Mouse (Mus musculus) heart, embryonic 15.5 days (tissue): Measurements from ENCODE around the gene Slc22a20. TPM values are rescaled to one million over a fixed set of nuclear protein-coding genes. Genes with fewer than 3 reads are reported as not detected.

Experiments used
- ATAC-seq: fragments of 200-750 bp; cut with Nextera tagmentation; replicated peaks from 2 replicates; pipeline ENCODE4 v1.8.0; 2017; ENCODE audit warnings: low read depth, moderate TSS enrichment; ENCODE audit not compliant: insufficient number of reproducible peaks, insufficient read depth, low FRiP score
- H3K27ac ChIP-seq: fragments of 300-500 bp; sonication (generic); 2 replicates; pipeline ENCODE4 v1.5.1; 2015; ENCODE audit warnings: mild to moderate bottlenecking, inconsistent platforms
- H3K27me3 ChIP-seq: fragments of 300-500 bp; sonication (generic); 2 replicates; pipeline ENCODE4 v1.6.1; 2015; ENCODE audit warnings: inconsistent platforms
- H3K36me3 ChIP-seq: fragments of 300-500 bp; sonication (generic); 2 replicates; pipeline ENCODE4 v1.6.1; 2015; ENCODE audit warnings: mild to moderate bottlenecking, inconsistent platforms
- H3K4me1 ChIP-seq: fragments of 300-500 bp; sonication (generic); replicated peaks from 2 replicates; pipeline ENCODE4 v1.6.1; 2015; ENCODE audit warnings: inconsistent platforms
- H3K4me2 ChIP-seq: fragments of 300-500 bp; sonication (generic); 2 replicates; pipeline ENCODE4 v1.6.1; 2015; ENCODE audit warnings: inconsistent platforms, mild to moderate bottlenecking, moderate library complexity
- H3K4me3 ChIP-seq: fragments of 300-500 bp; sonication (generic); 2 replicates; pipeline ENCODE4 v1.5.1; 2015; ENCODE audit warnings: mild to moderate bottlenecking, inconsistent platforms
- H3K9ac ChIP-seq: fragments of 300-500 bp; sonication (generic); 2 replicates; pipeline ENCODE4 v1.6.1; 2015; ENCODE audit warnings: mild to moderate bottlenecking, inconsistent platforms
- H3K9me3 ChIP-seq: fragments of 300-500 bp; sonication (generic); replicated peaks from 2 replicates; pipeline ENCODE4 v1.6.1; 2016; ENCODE audit warnings: inconsistent platforms
- WGBS: fragments of 180-500 bp; shearing (Covaris S2); methylation state at CpG from one replicate; pipeline ENCODE4 v1.1.7; 2015; ENCODE audit warnings: mixed read lengths; 5-methylcytosine and 5-hydroxymethylcytosine counted together
- polyA plus RNA-seq: library from polyadenylated mRNA; unstranded; fragments of >200 nt; fragmentation: Nextera tagmentation; extraction: Ambion mirVana; gene quantifications from 2 replicates; pipeline ENCODE4 v1.2.1, GENCODE M21; 2015

The Slc22a20 gene
- polyA plus RNA-seq, 1 experiment from 2014 or later, result not detected

DNA sequence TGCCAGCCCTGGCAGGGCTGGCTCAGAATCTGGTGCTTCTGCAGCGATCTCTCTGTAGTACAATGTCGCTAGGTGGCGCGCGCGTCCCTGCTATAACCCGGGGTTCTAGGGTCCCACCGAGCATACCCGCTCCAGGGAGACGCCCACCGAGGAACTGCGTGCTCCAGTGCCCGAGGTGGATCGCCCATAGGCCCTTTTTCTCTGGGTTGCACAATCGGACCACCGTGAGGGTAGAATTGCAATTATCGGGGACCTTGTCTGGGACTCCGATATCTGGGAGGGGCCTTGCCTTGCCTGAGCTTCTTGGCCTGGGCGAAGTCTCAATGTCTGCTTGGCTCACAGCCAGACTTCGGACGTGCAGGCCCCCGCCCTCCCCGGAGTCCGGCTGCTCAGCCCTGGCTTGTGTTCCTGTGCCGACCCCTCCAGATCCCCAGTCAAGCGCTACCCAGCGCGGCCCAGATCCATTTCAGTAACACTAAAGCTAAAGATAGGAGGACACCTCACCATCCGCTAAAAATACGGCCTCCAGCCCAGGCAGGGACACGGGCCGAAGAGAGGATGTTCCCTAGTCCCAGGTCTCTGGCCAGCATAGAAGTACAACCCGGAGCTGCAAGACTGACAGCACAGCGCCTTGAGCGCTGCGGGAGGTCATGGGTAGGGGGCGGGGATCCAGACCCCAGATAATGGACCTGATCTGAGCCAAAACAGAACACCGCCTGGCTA, 61.8 kb downstream of the Slc22a20 start:
- under 1% methylated on average over 38 of the region's 38 CpGs for WGBS
- ATAC-seq, result peak; percentile 68
- H3K4me3 ChIP-seq, result peak overlapping the region; percentile 65
- peak overlapping the region; percentile 85 for H3K27ac ChIP-seq
- no peaks in the 10 kb centered on the region for H3K36me3 ChIP-seq
- H3K4me2 ChIP-seq, result peak overlapping the region; percentile 84
- no peaks in the 10 kb centered on the region for H3K27me3 ChIP-seq
- peak overlapping the region; percentile 67 for H3K9ac ChIP-seq
- H3K9me3 ChIP-seq, result no peaks in the 10 kb centered on the region
- peaks cover 44% of the 10 kb centered on the region for H3K4me1 ChIP-seq

DNA sequence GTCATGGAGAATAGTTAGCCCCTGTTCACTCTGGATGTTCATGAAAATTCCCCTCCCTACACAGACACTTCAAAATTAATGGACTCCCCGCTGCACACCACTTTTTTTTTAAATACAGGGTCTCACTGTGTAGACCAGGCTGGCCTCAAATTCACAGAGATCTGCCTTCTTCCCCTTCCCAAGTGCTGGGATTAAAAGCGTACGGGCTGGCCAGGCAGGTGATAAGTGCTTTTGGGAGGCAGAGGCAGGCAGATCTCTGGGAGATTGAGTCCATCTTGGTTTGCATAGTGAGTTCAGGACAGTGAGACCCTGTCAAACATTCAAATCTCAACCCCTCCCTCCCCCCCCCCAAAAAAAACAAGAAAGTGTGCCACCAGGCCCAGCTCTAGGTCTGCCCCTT, 63.0 kb downstream of the Slc22a20 start:
- Histone ChIP-seq H3K9ac (peak overlapping the region; percentile 39; the same call in 1 of the 2 replicates), H3K27me3 (no peaks in the 10 kb centered on the region), H3K4me1 (peaks cover 32% of the 10 kb centered on the region), H3K27ac (peak overlapping the region; percentile 32; the same call in 1 of the 2 replicates), H3K36me3 (peaks cover 4% of the 10 kb centered on the region; the same call in 1 of the 2 replicates), H3K4me2 (peak overlapping the region; percentile 84), H3K9me3 (no peaks in the 10 kb centered on the region), H3K4me3 (peak overlapping the region; percentile 65)
- WGBS, result 91% methylated on average over 3 of the region's 3 CpGs
- ATAC-seq, result no peak

DNA sequence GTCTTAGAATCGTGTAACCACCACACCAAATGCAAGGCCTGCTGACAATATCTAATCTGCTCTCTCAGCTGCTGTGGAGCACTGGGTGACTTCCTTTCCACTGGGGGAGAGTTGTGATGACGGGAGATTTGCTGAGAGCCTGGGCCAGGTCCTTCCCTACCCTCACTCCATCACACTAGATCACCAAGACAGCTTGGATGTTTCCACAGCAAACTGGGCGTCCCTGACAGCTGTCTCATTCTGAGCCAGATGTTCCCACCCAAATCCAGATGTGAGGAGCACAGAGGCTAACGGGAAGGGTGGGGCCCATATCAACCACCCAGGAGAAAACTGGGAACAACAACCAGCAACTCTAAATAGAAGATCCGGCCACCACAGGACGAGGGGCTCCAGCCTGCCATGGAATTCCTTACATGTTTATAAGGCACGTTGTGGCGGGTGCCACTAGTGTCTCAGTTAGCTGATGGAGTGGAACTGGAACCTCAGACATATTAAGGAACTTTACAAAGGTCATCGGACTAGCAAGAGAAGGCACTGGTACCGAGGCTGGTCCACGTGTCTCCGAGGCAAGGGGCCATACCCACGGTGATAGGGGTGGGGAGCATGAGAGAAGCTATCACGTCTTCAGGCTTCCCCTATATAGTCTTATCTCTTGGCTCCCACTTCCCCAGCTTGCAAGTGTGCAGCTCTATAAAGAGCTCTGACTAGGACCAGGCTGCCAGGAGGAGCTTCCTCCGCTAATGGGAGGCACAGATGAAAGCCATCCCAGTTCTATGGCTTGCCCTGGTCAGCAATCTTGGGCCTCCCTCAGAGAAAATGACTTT, 63.6 kb downstream of the Slc22a20 start:
- peak overlapping the region; percentile 39; the same call in 1 of the 2 replicates for H3K9ac ChIP-seq
- peak overlapping the region; percentile 65 for H3K4me3 ChIP-seq
- no peak for ATAC-seq
- no peaks in the 10 kb centered on the region for H3K27me3 ChIP-seq
- H3K27ac ChIP-seq, result peak overlapping the region; percentile 32
- peaks cover 10% of the 10 kb centered on the region for H3K36me3 ChIP-seq
- peak overlapping the region; percentile 84 for H3K4me2 ChIP-seq
- H3K4me1 ChIP-seq, result peaks cover 32% of the 10 kb centered on the region
- 44% methylated on average over 15 of the region's 15 CpGs for WGBS
- no peaks in the 10 kb centered on the region for H3K9me3 ChIP-seq

DNA sequence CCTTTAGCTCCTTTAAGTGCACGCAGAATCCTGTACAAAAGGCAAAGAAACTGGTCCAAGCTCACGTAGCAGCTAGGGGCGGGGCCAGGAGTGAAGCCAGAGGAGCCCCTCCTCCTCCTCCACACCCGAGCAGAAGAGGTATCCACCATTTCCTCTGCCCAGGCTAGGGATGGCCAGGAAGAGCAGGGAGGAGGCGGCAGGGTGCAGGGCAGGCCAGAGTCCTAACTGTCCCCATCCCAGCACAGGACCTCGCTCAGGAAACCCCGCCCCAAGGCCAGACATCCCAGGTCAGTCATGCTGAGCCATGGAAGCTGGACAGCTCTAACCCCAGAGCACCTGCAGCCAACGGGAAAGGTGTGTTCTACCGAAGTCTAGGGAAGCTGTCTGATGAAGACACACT, 64.2 kb downstream of the Slc22a20 start:
- no peak for ATAC-seq
- no peaks in the 10 kb centered on the region for H3K9me3 ChIP-seq
- H3K4me1 ChIP-seq, result peaks cover 30% of the 10 kb centered on the region
- no peaks in the 10 kb centered on the region for H3K27me3 ChIP-seq
- peaks cover 16% of the 10 kb centered on the region for H3K36me3 ChIP-seq
- 0 out of 2 replicates have a peak overlapping the region, but pooled peaks have one; percentile 25 for H3K9ac ChIP-seq
- 26% methylated on average over 9 of the region's 9 CpGs for WGBS
- H3K4me3 ChIP-seq, result peak overlapping the region; percentile 65
- H3K4me2 ChIP-seq, result peak overlapping the region; percentile 84
- H3K27ac ChIP-seq, result peak overlapping the region; percentile 32

Other genes starting within 250 kb of the Slc22a20 start
- 26.6 and 43.3 TPM in 2 replicates for gene Ltbp3, start 245.2 kb downstream of the Slc22a20 start, polyA plus RNA-seq
- gene Scyl1, start 214.7 kb downstream of the Slc22a20 start, polyA plus RNA-seq, result 53.5 and 65.9 TPM in 2 replicates
- gene Frmd8, start 110.9 kb downstream of the Slc22a20 start, polyA plus RNA-seq, result 25.1 and 35.1 TPM in 2 replicates
- 3.2 and 4.2 TPM in 2 replicates for gene Slc25a45, start 108.3 kb downstream of the Slc22a20 start, polyA plus RNA-seq
- gene Tigd3, start 92.0 kb downstream of the Slc22a20 start, polyA plus RNA-seq, result 1.2 and 2.0 TPM in 2 replicates
- gene Dpf2, start 73.1 kb downstream of the Slc22a20 start, polyA plus RNA-seq, result 81.9 and 106 TPM in 2 replicates
- 10.4 and 13.0 TPM in 2 replicates for gene Cdc42ep2, start 61.3 kb downstream of the Slc22a20 start, polyA plus RNA-seq
- 35.8 and 48.9 TPM in 2 replicates for gene Pola2, start 21.9 kb downstream of the Slc22a20 start, polyA plus RNA-seq
- gene Capn1, start 29.8 kb upstream of the Slc22a20 start, polyA plus RNA-seq, result 6.6 and 10.0 TPM in 2 replicates
- 14.5 and 19.2 TPM in 2 replicates for gene Syvn1, start 60.4 kb upstream of the Slc22a20 start, polyA plus RNA-seq
- 54.5 and 55.3 TPM in 2 replicates for gene Mrpl49, start 71.6 kb upstream of the Slc22a20 start, polyA plus RNA-seq
- 434 and 453 TPM in 2 replicates for gene Fau, start 71.7 kb upstream of the Slc22a20 start, polyA plus RNA-seq
- gene Znhit2, start 75.0 kb upstream of the Slc22a20 start, polyA plus RNA-seq, result 19.3 and 25.6 TPM in 2 replicates
- 5.4 and 11.3 TPM in 2 replicates for gene Tm7sf2, start 82.2 kb upstream of the Slc22a20 start, polyA plus RNA-seq
- 35.6 and 51.9 TPM in 2 replicates for gene Vps51, start 91.1 kb upstream of the Slc22a20 start, polyA plus RNA-seq
- gene Tmem262, start 93.9 kb upstream of the Slc22a20 start, polyA plus RNA-seq, result not detected in 2 replicates
- gene Gm28374, start 96.1 kb upstream of the Slc22a20 start, polyA plus RNA-seq, result 0.48 and 1.3 TPM in 2 replicates
- gene Zfpl1, start 98.8 kb upstream of the Slc22a20 start, polyA plus RNA-seq, result 39.1 and 53.1 TPM in 2 replicates
- 19.6 and 27.2 TPM in 2 replicates for gene Cdca5, start 98.8 kb upstream of the Slc22a20 start, polyA plus RNA-seq
- gene AC131692.1, start 108.3 kb upstream of the Slc22a20 start, polyA plus RNA-seq, result 0.20 and 0.38 TPM in 2 replicates
- 0.21 and 0.36 TPM in 2 replicates for gene Naaladl1, start 119.6 kb upstream of the Slc22a20 start, polyA plus RNA-seq
- 28.1 and 38.1 TPM in 2 replicates for gene Sac3d1, start 132.5 kb upstream of the Slc22a20 start, polyA plus RNA-seq
- 19.8 and 25.9 TPM in 2 replicates for gene Snx15, start 142.2 kb upstream of the Slc22a20 start, polyA plus RNA-seq
- gene Batf2, start 154.8 kb upstream of the Slc22a20 start, polyA plus RNA-seq, result 0.23 TPM in 1 of 2 replicates, not detected in the other
- 74.7 and 81.8 TPM in 2 replicates for gene Arl2, start 155.4 kb upstream of the Slc22a20 start, polyA plus RNA-seq
- not detected in 2 replicates for gene Majin, start 198.2 kb upstream of the Slc22a20 start, polyA plus RNA-seq
- gene Gpha2, start 240.2 kb upstream of the Slc22a20 start, polyA plus RNA-seq, result 0.57 TPM in 1 of 2 replicates, not detected in the other
- gene Ppp2r5b, start 249.7 kb upstream of the Slc22a20 start, polyA plus RNA-seq, result 21.4 and 28.1 TPM in 2 replicates